Mouse (Mus musculus) small intestine, adult 2 months (tissue): ENCODE measurements around the gene Mthfd1l.

ENCODE experiments used
- CTCF ChIP-seq: fragments of 200-500 bp; IDR thresholded peaks from 2 replicates; pipeline ENCODE4 v1.5.1; 2012; ENCODE audit warnings: low read depth, mild to moderate bottlenecking, control low read depth, inconsistent platforms, low read length, moderate library complexity, mixed read lengths; ENCODE audit not compliant: insufficient replicate concordance, insufficient read length; ENCODE audit errors: extremely low read depth
- POLR2A ChIP-seq: fragments of 200-500 bp; IDR thresholded peaks from 2 replicates; pipeline ENCODE4 v1.6.1; 2012; ENCODE audit warnings: low read depth, mild to moderate bottlenecking, control low read depth, inconsistent platforms, low read length, moderate library complexity

DNA sequence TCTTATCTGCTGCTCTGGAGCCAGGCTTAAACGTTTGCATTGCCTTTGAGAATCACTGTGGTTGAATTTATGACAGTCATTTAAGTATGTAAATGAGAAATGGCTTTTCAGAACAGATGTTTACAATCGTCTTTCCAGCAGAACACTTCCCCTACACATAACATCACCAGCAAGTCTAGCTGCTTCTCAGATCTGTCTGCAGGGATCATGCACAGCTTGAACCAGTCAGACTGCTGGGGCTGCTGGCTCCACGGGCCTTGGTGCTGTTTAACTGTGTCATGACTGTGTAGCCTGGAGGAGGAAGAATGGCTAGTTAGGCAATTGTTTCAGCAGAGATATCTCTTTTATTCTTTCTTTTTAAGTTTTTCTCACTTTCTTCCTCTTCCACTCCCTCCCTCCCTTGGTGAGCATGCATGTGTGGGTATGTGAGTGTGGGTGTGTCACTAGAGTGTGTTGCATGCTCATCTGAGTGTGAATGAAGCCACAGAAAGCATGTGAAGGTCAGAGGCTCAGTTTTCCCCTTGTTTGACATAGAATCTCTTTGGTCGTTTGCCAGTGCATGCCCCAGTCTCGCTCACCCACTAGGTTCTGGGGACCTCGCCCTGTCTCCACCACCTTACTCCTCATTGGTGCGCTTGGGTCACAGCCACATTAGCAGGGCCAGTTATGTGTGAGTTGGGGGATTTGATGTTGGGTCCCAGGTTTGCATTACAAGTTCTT lies 33.5 kb downstream of the Mthfd1l start:
- no peak for TF ChIP-seq CTCF
- TF ChIP-seq POLR2A = no peak
